Mouse (Mus musculus) common myeloid progenitor, adult 5-6 weeks (primary cell): ENCODE measurements around the gene Magix. TPM values are rescaled to one million over a fixed set of nuclear protein-coding genes. Genes with fewer than 3 reads are reported as not detected.

Experiments
- ATAC-seq: replicated peaks from 2 replicates; pipeline ENCODE4 v1.8.0; 2016; ENCODE audit warnings: low read depth, mild to moderate bottlenecking, moderate TSS enrichment, inconsistent platforms; ENCODE audit not compliant: poor library complexity, severe bottlenecking
- total RNA-seq: library from RNA; stranded (forward); fragments of 200-1000, 187-1606 nt; gene quantifications from 2 replicates; pipeline ENCODE4 v1.2.3, GENCODE M21; 2017

The Magix gene
- total RNA-seq, 1 experiment from 2014 or later, result not detected

GRCm38 (mm10) chrX:7675001-7675380 is 6.1 kb downstream of the Magix start:
- ATAC-seq, result no peak

- 0 out of 2 replicates have a peak, but pooled peaks have one; percentile 12 for ATAC-seq
Observed at GRCm38 (mm10) chrX:7674284-7675000, 6.6 kb downstream of the Magix start.

GRCm38 (mm10) chrX:7673578-7674281 is 7.3 kb downstream of the Magix start:
- ATAC-seq, result peak; percentile 55

- no peak for ATAC-seq
Observed at GRCm38 (mm10) chrX:7672739-7673138, 8.3 kb downstream of the Magix start.

GRCm38 (mm10) chrX:7670921-7671623 is 10.0 kb downstream of the Magix start, which contains the start of gene Plp2:
Plp2 (minus strand) TSS chrX:7671390.
- no peak for ATAC-seq

- peak; percentile 62 for ATAC-seq
Observed at GRCm38 (mm10) chrX:7670390-7670881, 10.6 kb downstream of the Magix start.

- no peak for ATAC-seq
Observed at GRCm38 (mm10) chrX:7665739-7666502, 15.1 kb downstream of the Magix start.

GRCm38 (mm10) chrX:7664791-7665190 is 16.3 kb downstream of the Magix start:
- ATAC-seq, result no peak

GRCm38 (mm10) chrX:7662936-7663335 is 18.1 kb downstream of the Magix start:
- ATAC-seq, result 0 out of 2 replicates have a peak, but pooled peaks have one; percentile 18

GRCm38 (mm10) chrX:7661086-7661485 is 20.0 kb downstream of the Magix start:
- no peak for ATAC-seq

- ATAC-seq, result no peak
Observed at GRCm38 (mm10) chrX:7658785-7659589, 22.1 kb downstream of the Magix start.

GRCm38 (mm10) chrX:7658031-7658784 is 22.8 kb downstream of the Magix start:
- ATAC-seq, result peak; percentile 66

- ATAC-seq, result peak; percentile 92
Observed at GRCm38 (mm10) chrX:7657221-7657639, 23.8 kb downstream of the Magix start, which contains the start of gene Prickle3. Prickle3 (plus strand) TSS chrX:7657260.

GRCm38 (mm10) chrX:7648671-7649304 is 32.3 kb downstream of the Magix start:
- peak; percentile 95 for ATAC-seq

- 0 out of 2 replicates have a peak, but pooled peaks have one; percentile 8 for ATAC-seq
Observed at GRCm38 (mm10) chrX:7645349-7645748, 35.7 kb downstream of the Magix start.

- ATAC-seq, result no peak
Observed at GRCm38 (mm10) chrX:7640785-7641184, 40.3 kb downstream of the Magix start.

- no peak for ATAC-seq
Observed at GRCm38 (mm10) chrX:7639536-7640325, 41.3 kb downstream of the Magix start.
